Mouse (Mus musculus) liver, embryonic 11.5 days (tissue): ENCODE data around the gene Gm867. TPM values are rescaled to one million over a fixed set of nuclear protein-coding genes. Genes with fewer than 3 reads are reported as not detected.
A peak's percentile ranks its signal among the peaks of the same experiment; 100 is the strongest.

Source experiments
- ATAC-seq: fragments of 200-750 bp; cut with Nextera tagmentation; replicated peaks from 2 replicates; pipeline ENCODE4 v1.8.0; 2017; ENCODE audit warnings: moderate number of reproducible peaks, mild to moderate bottlenecking, moderate TSS enrichment, moderate library complexity; ENCODE audit not compliant: low FRiP score
- DNase-seq: peaks from one replicate; pipeline ENCODE4 v3.0.0-alpha.2; 2017; ENCODE audit warnings: low spot score
- H3K27ac ChIP-seq: fragments of 300-500 bp; sonication (generic); 2 replicates; pipeline ENCODE4 v1.5.1; 2014; ENCODE audit warnings: mild to moderate bottlenecking, low read depth, low read length, control low read depth
- H3K27me3 ChIP-seq: fragments of 300-500 bp; sonication (generic); replicated peaks from 2 replicates; pipeline ENCODE4 v1.6.1; 2014; ENCODE audit warnings: low read length, mixed read lengths; ENCODE audit not compliant: control insufficient read depth, insufficient read depth
- H3K36me3 ChIP-seq: fragments of 300-500 bp; sonication (generic); 2 replicates; pipeline ENCODE4 v1.6.1; 2014; ENCODE audit warnings: mild to moderate bottlenecking, low read length, moderate library complexity, mixed read lengths; ENCODE audit not compliant: control insufficient read depth, insufficient read depth
- H3K4me1 ChIP-seq: fragments of 300-500 bp; sonication (generic); replicated peaks from 2 replicates; pipeline ENCODE4 v1.6.1; 2014; ENCODE audit warnings: low read length, mixed read lengths; ENCODE audit not compliant: control insufficient read depth, insufficient read depth
- H3K4me2 ChIP-seq: fragments of 300-500 bp; sonication (generic); 2 replicates; pipeline ENCODE4 v1.6.1; 2014; ENCODE audit warnings: mild to moderate bottlenecking, control low read depth, moderate library complexity
- H3K4me3 ChIP-seq: fragments of 300-500 bp; sonication (generic); 2 replicates; pipeline ENCODE4 v1.5.1; 2014; ENCODE audit warnings: low read depth, low read length, control low read depth
- H3K9ac ChIP-seq: fragments of 300-500 bp; sonication (generic); 2 replicates; pipeline ENCODE4 v1.6.1; 2014; ENCODE audit warnings: low read depth, low read length, control low read depth
- H3K9me3 ChIP-seq: fragments of 300-500 bp; sonication (generic); 2 replicates; pipeline ENCODE4 v1.6.1; 2016; ENCODE audit warnings: low read length, inconsistent platforms, mixed read lengths; ENCODE audit not compliant: control insufficient read depth
- WGBS: fragments of 180-500 bp; shearing (Covaris S2); extraction: QIAGEN DNeasy Blood & Tissue Kit; methylation state at CpG from one replicate; pipeline ENCODE4 v1.1.7; 2014; 5-methylcytosine and 5-hydroxymethylcytosine counted together
- polyA plus RNA-seq: library from polyadenylated mRNA; unstranded; fragments of >200 nt; fragmentation: Nextera tagmentation; extraction: Ambion mirVana; gene quantifications from 2 replicates; pipeline ENCODE4 v1.2.1, GENCODE M21; 2014

Gm867 gene
- 3.2 and 3.4 TPM in 2 replicates for polyA plus RNA-seq

DNA sequence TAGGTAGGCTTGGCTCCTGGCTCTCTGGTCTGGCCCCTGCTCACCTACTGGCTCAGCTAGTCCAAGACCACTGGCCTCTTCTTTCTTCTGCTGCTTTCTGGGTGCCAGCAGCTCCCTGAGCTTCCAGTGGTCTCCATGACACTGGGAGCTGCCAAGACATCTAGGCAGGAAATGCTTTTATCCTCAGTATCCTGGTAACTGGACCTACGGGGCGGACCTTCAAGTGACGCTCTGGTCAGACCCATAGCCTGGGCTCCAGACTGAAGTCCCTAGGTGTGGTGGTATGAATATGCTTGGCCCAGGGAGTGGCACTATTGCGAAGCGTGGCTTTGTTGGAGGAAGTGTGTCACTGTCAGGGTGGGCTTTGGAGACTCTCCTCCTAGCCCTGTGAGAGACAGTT, at the start of gene Gm867:
Gene Gm867, minus strand, starts transcription at position 153 of the 400 bp plus-strand sequence.
- peak within 1 kb of the TSS; percentile 42 for H3K4me3 ChIP-seq
- H3K9ac ChIP-seq = peak within 1 kb of the TSS; percentile 64
- no peak for ATAC-seq
- H3K4me1 ChIP-seq = peaks cover 41% of the 10 kb centered on the region
- H3K27me3 ChIP-seq = peaks cover 6% of the 10 kb centered on the region
- no peaks in the 10 kb centered on the region for H3K36me3 ChIP-seq
- DNase-seq = no peak
- WGBS = 70% methylated on average over 5 of the region's 5 CpGs
- peak within 1 kb of the TSS; percentile 47 for H3K27ac ChIP-seq
- no peaks in the 10 kb centered on the region for H3K9me3 ChIP-seq
- H3K4me2 ChIP-seq = peak within 1 kb of the TSS; percentile 61

DNA sequence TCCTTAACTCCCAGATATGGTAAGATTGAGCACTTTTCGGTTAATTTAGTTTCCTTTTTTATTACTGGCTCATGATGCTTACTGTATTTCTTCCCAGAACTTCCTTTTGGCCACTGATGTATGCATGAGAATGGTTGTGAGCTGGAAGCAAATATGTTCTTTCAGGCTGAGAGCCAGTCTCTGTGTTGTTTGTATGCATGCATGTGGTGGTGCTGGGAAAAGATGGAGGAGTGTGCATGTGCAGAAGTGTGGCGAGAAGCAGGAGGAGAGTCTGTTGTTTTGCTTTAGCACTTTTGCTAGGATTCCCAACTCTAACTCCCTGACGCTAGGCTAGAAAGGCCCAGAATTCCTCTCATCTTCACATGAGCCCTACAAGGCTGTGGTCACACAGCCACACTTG, 39.0 kb upstream of the Gm867 start:
- H3K4me3 ChIP-seq = no peak overlapping the region
- H3K4me2 ChIP-seq = no peak overlapping the region
- DNase-seq = no peak
- no peaks in the 10 kb centered on the region for H3K36me3 ChIP-seq
- H3K27me3 ChIP-seq = no peaks in the 10 kb centered on the region
- WGBS = 83% methylated on average over 3 of the region's 3 CpGs
- H3K9ac ChIP-seq = no peak overlapping the region
- H3K4me1 ChIP-seq = no peaks in the 10 kb centered on the region
- ATAC-seq = no peak
- no peak overlapping the region for H3K27ac ChIP-seq
- H3K9me3 ChIP-seq = no peaks in the 10 kb centered on the region

DNA sequence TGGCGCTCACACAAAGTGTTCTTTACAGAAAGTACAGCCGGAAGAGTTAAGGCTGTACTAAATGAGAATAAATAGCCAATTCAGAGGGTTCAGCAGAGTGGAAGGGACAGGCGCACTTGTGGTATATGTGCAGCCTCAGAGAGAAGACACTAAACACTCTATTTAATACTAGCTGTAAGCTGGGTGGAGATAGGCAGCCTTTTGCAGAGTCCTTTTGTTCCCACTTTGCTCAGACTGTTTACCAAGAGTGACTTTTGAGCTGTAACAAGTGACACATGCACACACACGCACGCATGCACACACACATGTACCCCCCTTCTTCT, 38.3 kb upstream of the Gm867 start:
- WGBS = 82% methylated on average over 5 of the region's 5 CpGs
- Histone ChIP-seq H3K27ac (no peak overlapping the region), H3K9ac (no peak overlapping the region), H3K4me1 (no peaks in the 10 kb centered on the region), H3K9me3 (no peaks in the 10 kb centered on the region), H3K27me3 (no peaks in the 10 kb centered on the region), H3K4me2 (no peak overlapping the region), H3K4me3 (no peak overlapping the region), H3K36me3 (no peaks in the 10 kb centered on the region)
- DNase-seq (no peak), ATAC-seq (no peak)

DNA sequence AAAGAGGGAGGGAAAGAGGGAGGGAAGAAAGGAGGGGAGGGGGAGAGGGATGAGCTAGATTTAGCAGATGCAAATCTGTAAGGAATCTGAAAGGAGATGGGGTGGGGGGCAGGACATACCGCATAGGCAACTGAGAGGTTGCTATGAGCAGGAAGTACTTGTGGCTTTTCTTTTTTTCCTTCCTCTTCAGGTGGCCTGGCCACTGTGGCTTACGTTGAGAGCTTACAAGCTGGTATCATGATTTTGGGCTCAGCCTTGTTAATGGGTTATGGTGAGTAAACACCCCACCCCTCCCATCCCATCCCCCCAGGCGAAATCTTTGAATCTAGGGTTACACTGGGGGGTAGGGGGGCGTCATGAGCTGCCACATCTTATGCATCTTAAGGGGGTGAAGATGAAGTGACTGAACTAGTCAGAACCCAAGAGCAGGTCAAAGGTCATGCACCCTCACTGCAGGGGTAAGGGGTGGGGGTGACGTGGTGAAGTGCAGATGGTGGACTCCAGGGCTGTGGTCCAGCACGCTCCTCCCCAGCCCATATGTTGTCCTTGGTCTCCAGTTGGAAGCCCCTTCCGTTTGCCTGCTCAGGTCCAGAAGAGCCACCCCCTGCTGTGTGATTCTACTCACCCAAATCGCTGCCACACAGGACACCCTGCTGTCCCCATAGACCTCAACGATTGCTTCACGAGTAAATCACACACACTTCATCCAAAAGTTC, 37.8 kb upstream of the Gm867 start:
- 36% methylated on average over 10 of the region's 10 CpGs for WGBS
- DNase-seq = no peak

DNA sequence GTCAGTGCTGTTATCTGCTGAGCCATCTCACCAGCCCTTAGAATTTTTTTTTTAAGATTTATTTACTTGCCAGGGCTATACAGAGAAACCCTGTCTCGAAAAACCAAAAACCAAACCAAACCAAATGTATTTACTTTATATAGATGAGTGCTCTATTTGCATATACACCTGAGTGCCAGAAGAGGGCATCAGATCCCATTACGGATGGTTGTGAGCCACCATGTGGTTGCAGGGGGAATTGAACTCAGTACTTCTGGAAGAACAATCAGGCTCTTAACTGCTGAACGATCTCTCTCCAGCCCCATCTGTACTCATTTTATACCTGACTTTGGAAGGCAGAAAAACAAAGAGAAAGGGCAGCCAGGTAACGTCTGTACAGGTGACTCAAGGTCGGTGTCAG, 34.7 kb upstream of the Gm867 start:
- Histone ChIP-seq H3K4me3 (no peak overlapping the region), H3K9me3 (0 out of 2 replicates have a peak, but pooled peaks cover 3% of the 10 kb centered on the region), H3K9ac (no peak overlapping the region), H3K4me2 (no peak overlapping the region), H3K4me1 (no peaks in the 10 kb centered on the region), H3K27ac (no peak overlapping the region), H3K36me3 (no peaks in the 10 kb centered on the region), H3K27me3 (no peaks in the 10 kb centered on the region)
- DNase-seq = no peak
- ATAC-seq = no peak
- WGBS = 65% methylated on average over 5 of the region's 5 CpGs

More for the DNA sequence above, 37.8 kb upstream of the Gm867 start:
- Histone ChIP-seq H3K9me3 (no peaks in the 10 kb centered on the region), H3K4me2 (no peak overlapping the region), H3K27me3 (no peaks in the 10 kb centered on the region), H3K9ac (no peak overlapping the region), H3K4me3 (no peak overlapping the region), H3K36me3 (no peaks in the 10 kb centered on the region), H3K4me1 (no peaks in the 10 kb centered on the region), H3K27ac (no peak overlapping the region)
- no peak for ATAC-seq

DNA sequence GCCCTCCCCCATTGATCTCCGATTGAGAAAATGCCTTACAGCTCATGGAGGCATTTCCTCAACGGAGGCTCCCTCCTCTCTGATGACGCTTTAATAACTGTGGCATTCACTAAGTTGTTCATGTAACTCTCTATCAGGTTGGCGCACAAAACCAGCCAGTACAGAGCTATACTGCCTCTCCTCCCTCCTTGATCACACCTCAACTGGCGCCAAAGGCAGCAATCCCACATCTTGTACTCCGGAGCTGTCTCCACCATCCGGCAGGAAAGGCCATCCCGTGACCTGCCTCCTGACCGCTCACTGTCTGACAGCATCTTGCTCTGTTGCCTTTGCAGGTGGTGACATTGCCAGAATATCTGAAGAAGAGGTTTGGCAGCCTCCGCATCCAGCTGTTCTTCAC, 33.4 kb upstream of the Gm867 start:
- Histone ChIP-seq H3K4me1 (no peaks in the 10 kb centered on the region), H3K4me3 (no peak overlapping the region), H3K36me3 (no peaks in the 10 kb centered on the region), H3K9me3 (0 out of 2 replicates have a peak, but pooled peaks cover 3% of the 10 kb centered on the region), H3K4me2 (no peak overlapping the region), H3K9ac (no peak overlapping the region), H3K27ac (no peak overlapping the region), H3K27me3 (no peaks in the 10 kb centered on the region)
- ATAC-seq (no peak), DNase-seq (no peak)
- 86% methylated on average over 10 of the region's 10 CpGs for WGBS

DNA sequence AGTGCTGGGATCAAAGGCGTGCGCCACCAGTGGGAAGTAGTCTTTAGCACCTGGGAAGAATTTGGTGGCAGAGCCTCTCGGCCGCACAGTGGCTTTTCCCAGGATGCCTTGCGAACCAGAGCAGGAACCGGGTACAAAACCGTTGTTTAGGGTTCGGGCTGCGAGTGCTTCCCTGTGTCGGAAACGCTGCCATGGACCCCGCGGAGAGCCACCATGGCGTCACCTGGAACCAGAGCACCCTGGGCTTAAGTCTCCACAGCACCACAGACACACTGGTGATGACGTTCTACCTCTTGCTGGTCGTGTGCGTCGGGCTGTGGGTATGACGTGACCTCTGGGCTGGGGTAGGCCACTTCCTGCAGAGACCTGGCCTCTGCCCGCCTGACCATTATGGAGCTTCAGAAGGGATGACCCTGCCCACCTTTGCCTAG, 13.9 kb upstream of the Gm867 start, which contains the start of gene Gm5134:
Gene Gm5134, plus strand, starts transcription at position 134 of the 431 bp plus-strand sequence.
- peak within 1 kb of the TSS; percentile 71 for H3K4me2 ChIP-seq
- H3K9ac ChIP-seq = peak within 1 kb of the TSS; percentile 66
- ATAC-seq (no peak), DNase-seq (no peak)
- WGBS = 24% methylated on average over 20 of the region's 20 CpGs
- peaks cover 9% of the 10 kb centered on the region; the same call in 1 of the 2 replicates for H3K4me1 ChIP-seq
- peaks cover 9% of the 10 kb centered on the region for H3K27me3 ChIP-seq
- H3K36me3 ChIP-seq = no peaks in the 10 kb centered on the region
- peak within 1 kb of the TSS; percentile 46 for H3K4me3 ChIP-seq
- H3K9me3 ChIP-seq = no peaks in the 10 kb centered on the region
- no peak within 1 kb of the TSS for H3K27ac ChIP-seq

DNA sequence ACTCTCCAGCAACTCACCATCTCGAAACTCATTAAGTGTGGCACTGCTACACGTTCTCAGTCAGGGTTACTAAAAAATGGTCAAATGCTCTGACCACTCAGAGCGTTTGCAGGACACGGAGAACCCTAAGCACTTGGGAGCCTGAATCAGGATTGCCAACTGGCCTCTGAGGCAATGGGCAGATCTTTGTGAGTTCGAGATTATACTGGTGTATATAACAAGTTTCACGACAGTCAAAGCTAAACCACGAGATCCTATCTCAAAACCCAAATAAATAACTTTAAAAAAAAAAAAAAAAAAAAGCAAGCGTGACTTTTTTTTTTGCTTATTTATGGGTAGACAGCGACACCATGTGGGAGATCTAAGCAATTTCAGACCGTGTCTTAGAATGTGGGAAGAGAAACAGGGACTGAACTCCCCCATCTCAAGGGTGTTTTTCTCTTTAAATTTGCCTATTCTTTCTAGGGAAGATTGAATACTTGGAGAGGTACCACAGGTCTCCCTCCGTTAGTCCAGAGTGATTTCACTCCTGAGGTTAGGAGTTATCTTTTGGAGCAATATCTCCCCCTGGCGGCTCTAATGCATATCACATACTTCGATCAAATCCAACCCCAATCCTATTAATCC, 11.1 kb upstream of the Gm867 start:
- H3K36me3 ChIP-seq = no peaks in the 10 kb centered on the region
- peaks cover 9% of the 10 kb centered on the region; the same call in 1 of the 2 replicates for H3K4me1 ChIP-seq
- H3K9me3 ChIP-seq = no peaks in the 10 kb centered on the region
- H3K27ac ChIP-seq = no peak overlapping the region
- DNase-seq (no peak), ATAC-seq (no peak)
- no peak overlapping the region for H3K9ac ChIP-seq
- peaks cover 10% of the 10 kb centered on the region for H3K27me3 ChIP-seq
- peak overlapping the region; percentile 53 for H3K4me3 ChIP-seq
- H3K4me2 ChIP-seq = peak overlapping the region; percentile 81
- 4% methylated on average over 13 of the region's 13 CpGs for WGBS
